Mouse (Mus musculus) heart, adult 2 months (tissue): ENCODE data around the gene Supt5. TPM values are rescaled to one million over a fixed set of nuclear protein-coding genes. Genes with fewer than 3 reads are reported as not detected.
A peak's percentile ranks its signal among the peaks of the same experiment; 100 is the strongest.

Experiments
- DNase-seq, 2 experiments: peaks; one replicate each; pipeline ENCODE4 v3.0.0; 2021
- H3K27ac ChIP-seq: fragments of 200-600 bp; 2 replicates; pipeline ENCODE4 v1.8.1; 2022
- H3K27me3 ChIP-seq: fragments of 200-500 bp; 2 replicates; pipeline ENCODE4 v1.6.1; 2012; ENCODE audit warnings: mild to moderate bottlenecking, low read length, inconsistent platforms, mixed read lengths; ENCODE audit not compliant: control insufficient read depth, insufficient read depth
- H3K36me3 ChIP-seq: fragments of 200-500 bp; 2 replicates; pipeline ENCODE4 v1.6.1; 2012; ENCODE audit warnings: low read length, inconsistent platforms; ENCODE audit not compliant: control insufficient read depth, insufficient read depth
- H3K4me1 ChIP-seq: fragments of 200-500 bp; 2 replicates; pipeline ENCODE4 v1.6.1; 2011; ENCODE audit warnings: low read length; ENCODE audit not compliant: control insufficient read depth, insufficient read depth
- H3K4me3 ChIP-seq: fragments of 200-600 bp; 2 replicates; pipeline ENCODE4 v1.8.1; 2022
- H3K79me2 ChIP-seq: fragments of 200-500 bp; replicated peaks from 2 replicates; pipeline ENCODE4 v1.6.1; 2012; ENCODE audit warnings: mild to moderate bottlenecking, inconsistent platforms, low read length, moderate library complexity, mixed read lengths; ENCODE audit not compliant: control insufficient read depth, insufficient read depth
- H3K9ac ChIP-seq: fragments of 200-500 bp; 2 replicates; pipeline ENCODE4 v1.6.1; 2012; ENCODE audit warnings: low read depth, mild to moderate bottlenecking, control low read depth, inconsistent platforms, low read length, mixed read lengths
- CTCF ChIP-seq: fragments of 200-600 bp; IDR thresholded peaks from 2 replicates; pipeline ENCODE4 v1.8.1; 2022; ENCODE audit warnings: antibody characterized with exemption, mild to moderate bottlenecking, moderate library complexity
- EP300 ChIP-seq: fragments of 200-500 bp; IDR thresholded peaks from 2 replicates; pipeline ENCODE4 v1.6.1; 2011; ENCODE audit warnings: low read depth, low read length, control low read depth; ENCODE audit not compliant: insufficient read depth
- POLR2A ChIP-seq: fragments of 200-500 bp; IDR thresholded peaks from 2 replicates; pipeline ENCODE4 v1.6.1; 2011; ENCODE audit warnings: mild to moderate bottlenecking, low read depth, low read length, control low read depth; ENCODE audit not compliant: insufficient read depth
- WGBS: fragments of 180-500 bp; shearing (Covaris S2); methylation state at CpG from one replicate; pipeline ENCODE4 v1.1.7; 2018; 5-methylcytosine and 5-hydroxymethylcytosine counted together
- intact Hi-C: fragments of 180-260 bp; cut with DNase I; formaldehyde crosslinking; loops from one replicate; pipeline ENCODE4 v1.15.1; 2025
- polyA plus RNA-seq: library from polyadenylated mRNA; depleted of rRNA; stranded (reverse); fragments of >200 nt; gene quantifications from 2 replicates; pipeline ENCODE4 v1.2.3, GENCODE M21; 2012
- total RNA-seq, 2 experiments: library from RNA; stranded (reverse); gene quantifications; 2 replicates each; pipeline ENCODE4 v1.2.3; 2021

Gene Supt5
- total and polyA plus RNA-seq, 3 experiments: 52.5 to 64.3 (median 59.9) TPM

DNA sequence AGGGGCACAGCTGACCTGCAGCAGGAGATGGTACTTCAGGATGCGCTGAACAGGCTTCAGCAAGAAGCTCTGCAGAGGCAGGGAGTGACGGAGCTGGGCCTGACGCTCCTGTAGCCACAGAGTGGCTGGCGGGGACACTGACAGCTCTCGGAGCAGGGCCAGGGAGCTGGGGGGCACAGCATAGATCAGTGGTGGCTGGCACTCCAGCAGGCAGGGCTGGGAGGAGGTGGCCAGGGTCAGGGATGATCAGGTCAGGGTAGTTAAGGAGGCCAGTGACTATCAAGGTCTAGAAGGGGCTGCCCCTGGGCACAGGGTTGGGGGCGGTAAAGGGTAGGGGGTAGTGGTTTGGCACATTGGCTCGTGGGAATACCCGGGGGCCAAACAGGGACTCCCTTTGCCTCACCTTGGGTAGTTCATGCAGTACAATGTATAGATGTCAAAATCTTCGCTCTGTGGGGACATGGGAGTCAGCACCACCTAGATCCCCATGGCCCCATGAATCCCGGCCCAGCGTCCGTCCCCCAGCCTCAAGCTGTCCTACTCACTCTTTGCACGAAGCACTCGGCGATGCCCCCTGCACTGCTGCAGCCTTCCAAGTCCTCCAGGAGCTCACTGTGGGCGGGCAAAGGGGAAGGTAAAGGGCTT is 29.9 kb upstream of the Supt5 start:
- Histone ChIP-seq H3K36me3 (no peaks in the 10 kb centered on the region), H3K4me3 (no peak overlapping the region), H3K79me2 (no peaks in the 10 kb centered on the region; the same call in none of the 2 replicates), H3K4me1 (peaks cover 9% of the 10 kb centered on the region), H3K27ac (no peak overlapping the region), H3K27me3 (no peaks in the 10 kb centered on the region), H3K9ac (no peak overlapping the region)
- WGBS: 86% methylated on average over 16 of the region's 16 CpGs
- DNase-seq: no peak
- intact Hi-C loops: no loop called here
- TF ChIP-seq CTCF: no peak
- TF ChIP-seq EP300: no peak
- TF ChIP-seq POLR2A: no peak

DNA sequence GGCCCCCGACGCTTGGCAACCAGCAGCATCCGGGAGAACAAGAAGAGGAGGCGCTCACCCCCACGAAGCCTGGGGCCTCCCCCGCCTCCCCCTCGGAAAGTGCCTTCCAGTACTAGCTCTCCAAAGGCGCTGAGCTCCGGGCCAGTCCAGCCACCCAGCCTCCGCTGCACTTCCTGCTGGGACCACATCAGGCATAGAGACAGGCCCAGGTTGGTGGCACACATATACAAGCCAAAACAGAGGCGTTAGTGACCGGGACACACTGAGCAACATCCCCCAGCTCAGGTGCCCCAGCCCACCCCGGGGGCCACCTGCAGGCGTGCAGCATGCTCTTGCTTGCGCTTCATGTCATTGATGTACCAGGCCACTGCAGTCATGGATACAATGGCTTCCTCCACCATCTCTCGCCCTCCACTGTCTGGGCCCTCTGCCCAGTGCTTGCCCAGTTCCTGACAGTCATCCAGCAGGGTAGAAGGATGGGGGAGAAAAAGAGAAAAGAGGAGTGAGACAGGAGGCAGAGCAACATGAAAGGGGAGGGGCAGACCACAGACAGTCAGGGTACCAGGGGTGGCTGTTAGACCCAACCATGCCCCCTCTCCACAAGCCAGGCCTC is 29.2 kb upstream of the Supt5 start:
- no peaks in the 10 kb centered on the region for H3K27me3 ChIP-seq
- intact Hi-C loops: no loop called here
- H3K36me3 ChIP-seq: no peaks in the 10 kb centered on the region
- H3K27ac ChIP-seq: no peak overlapping the region
- TF ChIP-seq CTCF (no peak), POLR2A (no peak), EP300 (no peak)
- 80% methylated on average over 16 of the region's 16 CpGs for WGBS
- H3K79me2 ChIP-seq: no peaks in the 10 kb centered on the region; the same call in none of the 2 replicates
- DNase-seq: no peak
- no peak overlapping the region for H3K4me3 ChIP-seq
- H3K9ac ChIP-seq: no peak overlapping the region
- H3K4me1 ChIP-seq: peaks cover 9% of the 10 kb centered on the region

DNA sequence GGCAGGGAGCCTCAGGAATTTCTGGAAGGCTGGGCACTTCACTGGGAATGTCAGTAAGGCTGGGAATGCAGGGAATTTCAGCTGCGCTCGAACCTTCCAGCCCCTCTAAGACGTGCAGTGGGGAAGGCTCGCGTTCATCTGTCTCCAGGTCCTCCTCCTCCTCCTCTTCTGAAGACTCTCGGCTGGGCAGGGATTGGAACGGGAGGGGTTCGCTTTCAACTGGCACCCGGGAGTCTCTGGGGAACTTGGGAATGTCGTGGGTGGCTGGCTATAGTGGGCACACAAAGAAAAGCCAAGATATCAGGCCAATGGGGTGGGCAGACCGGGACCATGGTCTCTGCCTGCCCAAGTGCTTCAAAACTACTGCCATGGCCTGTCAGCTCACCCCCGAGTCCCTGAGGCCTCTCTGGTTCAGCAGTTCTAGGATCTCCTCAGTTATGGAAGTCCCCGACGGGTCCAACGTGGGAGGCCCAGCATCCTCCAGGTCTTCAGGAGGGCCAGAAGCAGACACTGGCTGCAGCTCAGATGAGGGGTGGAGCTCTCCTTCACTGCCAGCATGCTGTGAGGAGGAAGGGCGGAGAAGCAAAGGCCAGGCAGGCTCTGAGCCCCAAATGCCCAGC is 24.0 kb upstream of the Supt5 start:
- Histone ChIP-seq H3K4me3 (no peak overlapping the region), H3K9ac (no peak overlapping the region), H3K79me2 (no peaks in the 10 kb centered on the region), H3K36me3 (no peaks in the 10 kb centered on the region), H3K27me3 (no peaks in the 10 kb centered on the region), H3K27ac (no peak overlapping the region), H3K4me1 (peaks cover 2% of the 10 kb centered on the region)
- intact Hi-C loops: no loop called here
- DNase-seq: no peak
- no peak for TF ChIP-seq CTCF
- TF ChIP-seq EP300: no peak
- no peak for TF ChIP-seq POLR2A
- 59% methylated on average over 16 of the region's 16 CpGs for WGBS

DNA sequence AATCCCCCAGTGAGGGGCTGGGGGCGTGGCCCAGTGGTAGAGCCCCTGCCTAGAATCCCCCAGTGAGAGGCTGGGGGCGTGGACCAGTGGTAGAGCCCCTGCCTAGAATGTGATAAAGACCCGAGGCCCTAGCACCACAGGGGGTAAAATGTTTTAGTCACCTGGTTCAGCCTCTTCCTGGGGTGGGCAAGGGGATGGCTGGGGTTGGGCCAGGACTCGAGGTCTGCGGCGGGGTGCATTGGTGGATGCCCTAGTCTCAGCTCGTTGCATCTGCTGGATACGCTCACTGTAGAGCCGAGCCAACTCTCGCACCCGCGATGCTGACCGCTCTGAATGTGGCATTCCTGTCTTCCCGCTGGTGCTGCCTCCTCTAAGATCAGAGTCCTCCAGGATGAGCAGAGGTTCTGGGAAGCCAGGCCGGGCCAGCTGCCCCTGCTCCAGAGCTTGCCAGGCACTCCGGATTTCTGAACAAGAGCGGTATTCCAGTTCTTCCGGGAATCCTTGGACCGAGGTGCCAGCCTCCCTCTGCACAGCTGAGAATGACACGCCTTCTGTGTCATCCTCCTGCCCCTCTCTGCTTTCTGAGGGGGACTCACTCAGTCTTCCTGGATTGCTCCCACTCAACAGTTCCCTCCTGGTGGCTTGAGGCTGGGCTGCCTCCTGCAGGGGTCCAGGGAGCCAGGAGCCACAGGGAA is 23.2 kb upstream of the Supt5 start:
- no peak overlapping the region for H3K27ac ChIP-seq
- intact Hi-C loops: no loop called here
- H3K9ac ChIP-seq: no peak overlapping the region
- no peak for TF ChIP-seq POLR2A
- no peak for TF ChIP-seq EP300
- no peak for TF ChIP-seq CTCF
- no peaks in the 10 kb centered on the region for H3K79me2 ChIP-seq
- 87% methylated on average over 20 of the region's 20 CpGs for WGBS
- peaks cover 5% of the 10 kb centered on the region for H3K4me1 ChIP-seq
- H3K36me3 ChIP-seq: no peaks in the 10 kb centered on the region
- no peak overlapping the region for H3K4me3 ChIP-seq
- DNase-seq: peak in 1 of 2 experiments; percentile 18
- H3K27me3 ChIP-seq: no peaks in the 10 kb centered on the region

DNA sequence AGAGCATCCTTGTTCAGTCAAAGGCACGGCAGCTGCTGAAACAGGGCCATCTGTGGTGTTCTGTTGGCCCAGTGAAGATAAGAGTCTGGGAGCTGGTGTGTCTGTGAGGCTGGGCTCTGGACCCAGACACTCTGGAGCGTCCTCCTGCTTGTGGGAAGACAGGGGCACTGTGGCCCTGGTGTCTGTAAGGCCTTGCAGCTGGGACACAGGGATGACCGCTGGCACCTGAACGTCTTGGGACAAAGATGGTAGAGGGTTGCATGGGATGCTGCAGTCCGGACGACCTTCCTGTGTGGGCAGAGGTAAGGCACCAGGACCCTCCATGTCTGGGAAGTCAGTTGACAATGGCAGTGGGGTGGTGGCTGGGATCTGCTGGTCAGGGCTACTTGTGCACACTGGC is 21.7 kb upstream of the Supt5 start:
- intact Hi-C loops: no loop called here
- Histone ChIP-seq H3K4me1 (peaks cover 8% of the 10 kb centered on the region), H3K27ac (no peak overlapping the region), H3K79me2 (no peaks in the 10 kb centered on the region), H3K36me3 (no peaks in the 10 kb centered on the region), H3K27me3 (no peaks in the 10 kb centered on the region), H3K9ac (no peak overlapping the region), H3K4me3 (no peak overlapping the region)
- 80% methylated on average over 6 of the region's 6 CpGs for WGBS
- TF ChIP-seq POLR2A (no peak), CTCF (no peak), EP300 (no peak)
- peak in 1 of 2 experiments; percentile 21 for DNase-seq
